Mouse (Mus musculus): ENCODE data around the gene Aloxe3. TPM values are rescaled to one million over a fixed set of nuclear protein-coding genes. Genes with fewer than 3 reads are reported as not detected.

Gene Aloxe3
- polyA plus RNA-seq, 1 experiment from 2014 or later: 0.16 TPM

DNA sequence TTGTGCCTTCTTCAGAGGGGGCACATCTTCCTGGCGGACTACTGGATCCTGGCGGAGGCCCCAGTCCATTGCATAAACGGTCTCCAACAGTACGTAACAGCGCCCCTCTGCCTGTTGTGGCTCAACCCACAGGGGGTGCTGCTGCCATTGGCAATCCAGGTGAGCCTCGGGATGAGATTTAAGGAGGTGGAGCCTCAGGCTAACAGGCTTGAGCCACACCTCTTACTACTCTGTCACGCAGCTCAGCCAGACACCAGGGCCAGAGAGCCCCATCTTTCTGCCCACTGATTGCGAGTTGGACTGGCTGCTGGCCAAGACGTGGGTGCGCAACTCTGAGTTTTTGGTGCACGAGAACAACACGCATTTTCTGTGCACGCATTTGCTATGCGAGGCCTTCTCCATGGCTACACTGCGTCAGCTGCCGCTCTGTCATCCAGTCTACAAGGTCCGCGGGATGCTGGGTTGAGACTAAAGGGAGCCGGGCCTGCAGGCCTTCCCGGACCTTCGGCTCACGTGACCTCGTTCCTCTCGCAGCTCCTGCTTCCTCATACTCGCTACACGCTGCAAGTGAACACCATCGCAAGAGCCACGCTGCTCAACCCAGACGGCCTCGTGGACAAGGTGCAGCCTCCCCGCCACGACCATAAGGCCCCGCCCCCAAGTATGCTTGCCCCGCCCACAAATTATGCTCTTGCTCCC lies 8.4 kb downstream of the Aloxe3 start:
- Histone ChIP-seq H3K4me1 (peaks cover 13% of the 10 kb centered on the region; the same call in 1 of the 2 replicates), H3K4me2 (peak overlapping the region; percentile 82), H3K9ac (peak overlapping the region; percentile 31), H3K9me3 (no peaks in the 10 kb centered on the region), H3K4me3 (peak overlapping the region; percentile 46), H3K36me3 (no peaks in the 10 kb centered on the region), H3K27ac (no peak overlapping the region), H3K27me3 (0 out of 2 replicates have a peak, but pooled peaks cover 4% of the 10 kb centered on the region)
- 1% methylated on average over 34 of the region's 34 CpGs for WGBS
- ATAC-seq (ENCODE audit: borderline replicate concordance, extremely low read depth, low FRiP score, low TSS enrichment): peak; percentile 81

DNA sequence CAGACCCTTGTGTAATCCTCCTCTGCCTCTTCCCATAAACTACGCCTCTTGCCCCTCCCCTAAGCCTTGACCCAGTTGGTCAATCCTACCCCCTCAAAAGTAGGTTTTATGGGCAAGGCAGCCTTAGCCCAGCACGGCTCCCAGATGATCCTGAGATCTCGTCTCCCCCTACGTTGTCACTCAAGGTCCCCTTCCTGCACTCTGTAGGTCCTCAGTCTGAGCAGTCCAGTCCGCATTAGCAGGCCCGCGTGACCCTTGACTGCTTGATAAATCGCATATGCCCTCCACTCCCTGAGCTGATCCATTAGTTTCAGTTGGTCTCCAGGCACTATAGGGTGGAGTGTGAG lies 8.9 kb downstream of the Aloxe3 start:
- H3K4me3 ChIP-seq: peak overlapping the region; percentile 46
- peak overlapping the region; percentile 82 for H3K4me2 ChIP-seq
- H3K27me3 ChIP-seq: 0 out of 2 replicates have a peak, but pooled peaks cover 4% of the 10 kb centered on the region
- no peaks in the 10 kb centered on the region for H3K36me3 ChIP-seq
- H3K9me3 ChIP-seq: no peaks in the 10 kb centered on the region
- no peak; the same call in none of the 2 replicates for ATAC-seq (ENCODE audit: borderline replicate concordance, extremely low read depth, low FRiP score, low TSS enrichment)
- no peak overlapping the region for H3K27ac ChIP-seq
- WGBS: 30% methylated on average over 8 of the region's 8 CpGs
- H3K4me1 ChIP-seq: peaks cover 13% of the 10 kb centered on the region; the same call in 1 of the 2 replicates
- peak overlapping the region; percentile 31; the same call in 1 of the 2 replicates for H3K9ac ChIP-seq

DNA sequence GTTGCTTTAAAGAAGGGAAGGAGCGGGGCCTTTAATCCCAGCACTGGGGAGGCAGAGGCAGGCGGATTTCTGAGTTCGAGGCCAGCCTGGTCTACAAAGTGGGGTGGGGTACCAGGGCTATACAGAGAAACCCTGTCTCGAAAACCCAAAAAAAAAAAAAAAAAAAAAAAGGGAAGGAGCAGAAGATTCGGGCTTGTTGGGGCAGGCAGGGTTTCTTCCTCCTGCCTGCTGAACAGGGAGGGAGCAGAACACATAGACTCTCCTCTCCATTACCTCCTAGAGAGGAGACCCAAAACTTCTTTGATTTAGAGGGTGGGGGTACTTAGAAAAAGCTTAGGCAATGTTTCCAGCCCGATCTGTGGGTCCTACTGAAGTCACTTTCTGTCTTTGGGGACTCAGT lies 9.7 kb downstream of the Aloxe3 start:
- H3K36me3 ChIP-seq: no peaks in the 10 kb centered on the region
- H3K27ac ChIP-seq: no peak overlapping the region
- peaks cover 13% of the 10 kb centered on the region; the same call in 1 of the 2 replicates for H3K4me1 ChIP-seq
- WGBS: 86% methylated on average over 6 of the region's 6 CpGs
- H3K9ac ChIP-seq: no peak overlapping the region
- no peaks in the 10 kb centered on the region for H3K9me3 ChIP-seq
- H3K27me3 ChIP-seq: 0 out of 2 replicates have a peak, but pooled peaks cover 4% of the 10 kb centered on the region
- ATAC-seq (ENCODE audit: borderline replicate concordance, extremely low read depth, low FRiP score, low TSS enrichment): no peak
- no peak overlapping the region for H3K4me2 ChIP-seq
- no peak overlapping the region for H3K4me3 ChIP-seq

DNA sequence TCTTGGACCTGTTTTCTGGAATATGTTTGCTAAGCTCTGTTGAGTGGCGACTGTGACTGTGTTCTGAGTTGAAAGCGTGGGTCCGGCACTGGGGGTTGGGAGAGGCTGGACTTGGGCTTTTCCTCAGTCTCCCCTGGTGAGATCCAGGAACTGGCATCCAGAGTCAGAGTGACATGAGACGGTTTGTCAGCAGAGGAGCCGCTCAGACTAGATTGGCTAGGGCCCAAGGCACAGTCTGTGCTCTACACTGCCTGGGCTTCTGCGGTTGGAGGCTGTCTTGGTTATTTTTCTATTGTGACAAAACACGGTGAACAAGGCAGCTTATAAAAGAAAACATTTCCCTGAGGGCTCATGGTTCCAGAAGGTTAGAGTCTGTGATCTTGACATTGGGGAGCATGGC lies 21.9 kb downstream of the Aloxe3 start:
- no peak overlapping the region for H3K4me2 ChIP-seq
- H3K4me1 ChIP-seq: no peaks in the 10 kb centered on the region
- H3K27me3 ChIP-seq: peaks cover 7% of the 10 kb centered on the region; the same call in 1 of the 2 replicates
- no peak overlapping the region for H3K27ac ChIP-seq
- no peak overlapping the region for H3K9ac ChIP-seq
- H3K9me3 ChIP-seq: no peaks in the 10 kb centered on the region
- no peak for ATAC-seq (ENCODE audit: borderline replicate concordance, extremely low read depth, low FRiP score, low TSS enrichment)
- no peaks in the 10 kb centered on the region for H3K36me3 ChIP-seq
- 58% methylated on average over 7 of the region's 7 CpGs for WGBS
- H3K4me3 ChIP-seq: no peak overlapping the region

DNA sequence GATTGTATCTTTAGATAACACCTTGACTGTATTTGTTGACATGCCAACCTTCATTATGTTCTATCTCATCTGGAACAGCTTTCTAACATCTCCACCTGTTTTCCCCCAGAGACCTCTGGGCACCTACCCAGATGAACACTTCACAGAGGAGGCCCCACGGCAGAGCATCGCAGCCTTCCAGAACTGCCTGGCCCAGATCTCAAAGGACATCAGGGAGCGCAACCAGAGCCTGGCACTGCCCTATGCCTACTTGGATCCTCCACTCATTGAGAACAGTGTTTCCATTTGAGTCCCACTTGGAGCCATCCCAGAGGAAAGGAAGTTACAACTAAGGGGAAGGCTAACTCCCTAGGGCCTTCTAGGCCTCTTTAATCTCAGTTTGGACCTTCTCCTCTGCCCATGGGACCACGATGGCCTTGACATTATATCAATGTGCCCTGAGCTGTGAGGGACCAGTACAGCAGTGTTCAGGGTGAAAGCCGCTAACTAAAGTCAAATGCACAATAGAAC lies 22.8 kb downstream of the Aloxe3 start:
- Histone ChIP-seq H3K36me3 (no peaks in the 10 kb centered on the region), H3K4me2 (no peak overlapping the region), H3K9ac (no peak overlapping the region), H3K27ac (no peak overlapping the region), H3K9me3 (no peaks in the 10 kb centered on the region), H3K4me1 (no peaks in the 10 kb centered on the region), H3K27me3 (peaks cover 9% of the 10 kb centered on the region; the same call in 1 of the 2 replicates), H3K4me3 (no peak overlapping the region)
- ATAC-seq (ENCODE audit: borderline replicate concordance, extremely low read depth, low FRiP score, low TSS enrichment): no peak
- WGBS: 88% methylated on average over 5 of the region's 5 CpGs

DNA sequence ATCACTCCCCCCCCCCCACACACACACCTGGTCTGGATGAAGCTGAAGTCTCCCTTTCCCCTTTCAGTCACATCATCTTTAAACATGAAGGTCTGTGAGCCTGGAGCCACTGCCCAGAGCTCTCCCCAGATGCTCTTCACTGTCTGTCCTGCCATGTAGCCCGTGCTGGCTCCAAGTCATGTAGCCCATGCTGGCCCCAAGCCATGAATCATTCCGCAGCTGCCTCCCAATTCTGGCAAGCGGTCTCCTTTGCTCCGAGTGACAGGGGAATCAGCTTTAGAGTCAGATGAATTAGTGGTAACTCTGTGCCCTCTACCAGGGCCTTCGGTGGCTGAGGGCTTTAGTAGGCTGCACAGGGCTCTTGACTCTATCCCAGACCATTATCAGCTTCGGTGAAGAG lies 24.0 kb downstream of the Aloxe3 start:
- ATAC-seq (ENCODE audit: borderline replicate concordance, extremely low read depth, low FRiP score, low TSS enrichment): no peak
- Histone ChIP-seq H3K4me2 (no peak overlapping the region), H3K9ac (peak overlapping the region; percentile 3; the same call in 1 of the 2 replicates), H3K4me1 (no peaks in the 10 kb centered on the region), H3K27ac (no peak overlapping the region), H3K36me3 (no peaks in the 10 kb centered on the region), H3K4me3 (no peak overlapping the region), H3K9me3 (no peaks in the 10 kb centered on the region), H3K27me3 (peaks cover 10% of the 10 kb centered on the region; the same call in 1 of the 2 replicates)
- 63% methylated on average over 6 of the region's 6 CpGs for WGBS

DNA sequence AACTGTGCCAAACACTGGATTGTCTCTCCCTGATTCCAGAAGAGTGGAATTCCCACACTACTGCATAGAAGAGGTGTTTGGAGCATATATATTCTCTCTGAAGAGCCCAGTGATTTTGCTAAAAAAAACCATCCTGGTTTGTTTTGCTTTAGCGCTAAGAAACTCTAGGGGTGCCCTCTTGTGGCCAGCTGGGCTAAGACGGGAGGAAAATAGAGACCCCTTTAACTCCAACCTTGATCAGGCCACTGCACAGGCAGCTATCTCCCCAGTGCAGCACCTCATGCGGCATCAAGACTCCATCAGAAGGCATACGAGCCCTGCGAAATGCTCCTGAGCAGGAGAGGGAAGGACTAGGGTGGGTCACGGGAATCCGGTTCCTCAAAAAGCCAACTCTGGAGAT lies 24.7 kb downstream of the Aloxe3 start:
- peak overlapping the region; percentile 47 for H3K4me2 ChIP-seq
- H3K9me3 ChIP-seq: no peaks in the 10 kb centered on the region
- H3K9ac ChIP-seq: no peak overlapping the region
- H3K36me3 ChIP-seq: no peaks in the 10 kb centered on the region
- H3K27me3 ChIP-seq: peaks cover 17% of the 10 kb centered on the region; the same call in 1 of the 2 replicates
- H3K27ac ChIP-seq: no peak overlapping the region
- H3K4me3 ChIP-seq: peak overlapping the region; percentile 16; the same call in 1 of the 2 replicates
- H3K4me1 ChIP-seq: no peaks in the 10 kb centered on the region
- no peak for ATAC-seq (ENCODE audit: borderline replicate concordance, extremely low read depth, low FRiP score, low TSS enrichment)
- WGBS: 7% methylated on average over 7 of the region's 7 CpGs

DNA sequence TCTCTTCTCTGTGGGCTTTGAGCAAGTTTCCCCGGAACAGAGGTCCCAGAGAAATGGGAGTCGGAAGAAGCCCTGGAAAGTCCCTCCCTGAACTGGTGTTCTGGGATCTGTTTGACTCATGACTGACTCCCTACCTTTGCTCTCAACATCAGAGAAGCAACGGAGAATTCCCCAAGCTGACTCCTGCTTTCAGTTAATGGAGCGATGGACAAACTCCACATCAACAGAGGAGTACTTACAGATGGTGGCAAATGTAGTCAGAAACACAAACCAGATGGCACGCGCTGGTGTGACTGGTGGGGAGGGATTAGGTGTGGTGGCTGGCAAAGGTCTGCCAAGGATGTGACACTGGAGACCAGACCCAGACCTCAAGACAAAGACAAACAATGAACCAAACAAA lies 25.3 kb downstream of the Aloxe3 start:
- WGBS: 53% methylated on average over 6 of the region's 6 CpGs

DNA sequence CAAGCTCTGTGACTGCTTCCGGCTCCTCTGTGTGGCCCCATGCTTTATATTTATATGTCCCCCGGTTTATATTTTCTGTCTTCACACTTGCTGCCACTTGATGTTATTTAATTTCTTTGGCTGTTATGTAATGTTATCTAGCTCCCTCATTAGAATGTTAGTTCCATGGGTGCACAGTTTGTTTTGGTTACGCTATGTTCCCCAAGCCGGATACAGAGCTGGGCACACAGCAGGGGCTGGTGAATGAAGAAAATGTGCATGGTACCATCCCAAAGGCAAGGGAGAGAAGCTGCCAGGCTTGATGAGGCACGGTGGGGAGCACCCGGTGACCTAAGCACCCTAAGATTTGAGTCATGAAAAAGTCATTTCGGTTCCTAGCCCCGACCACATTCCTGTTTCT lies 28.1 kb downstream of the Aloxe3 start:
- Histone ChIP-seq H3K27me3 (peaks cover 47% of the 10 kb centered on the region), H3K36me3 (no peaks in the 10 kb centered on the region), H3K4me1 (0 out of 2 replicates have a peak, but pooled peaks cover 5% of the 10 kb centered on the region), H3K4me2 (no peak overlapping the region), H3K4me3 (no peak overlapping the region), H3K9me3 (no peaks in the 10 kb centered on the region), H3K9ac (no peak overlapping the region), H3K27ac (no peak overlapping the region)
- 77% methylated on average over 8 of the region's 8 CpGs for WGBS
- no peak for ATAC-seq (ENCODE audit: borderline replicate concordance, extremely low read depth, low FRiP score, low TSS enrichment)

More for the DNA sequence above, 25.3 kb downstream of the Aloxe3 start:
- no peak for ATAC-seq (ENCODE audit: borderline replicate concordance, extremely low read depth, low FRiP score, low TSS enrichment)
- H3K9me3 ChIP-seq: no peaks in the 10 kb centered on the region
- no peak overlapping the region for H3K9ac ChIP-seq
- peak overlapping the region; percentile 16; the same call in 1 of the 2 replicates for H3K4me3 ChIP-seq
- no peaks in the 10 kb centered on the region for H3K36me3 ChIP-seq
- no peak overlapping the region for H3K27ac ChIP-seq
- no peaks in the 10 kb centered on the region for H3K4me1 ChIP-seq
- peaks cover 20% of the 10 kb centered on the region; the same call in 1 of the 2 replicates for H3K27me3 ChIP-seq
- H3K4me2 ChIP-seq: peak overlapping the region; percentile 47

DNA sequence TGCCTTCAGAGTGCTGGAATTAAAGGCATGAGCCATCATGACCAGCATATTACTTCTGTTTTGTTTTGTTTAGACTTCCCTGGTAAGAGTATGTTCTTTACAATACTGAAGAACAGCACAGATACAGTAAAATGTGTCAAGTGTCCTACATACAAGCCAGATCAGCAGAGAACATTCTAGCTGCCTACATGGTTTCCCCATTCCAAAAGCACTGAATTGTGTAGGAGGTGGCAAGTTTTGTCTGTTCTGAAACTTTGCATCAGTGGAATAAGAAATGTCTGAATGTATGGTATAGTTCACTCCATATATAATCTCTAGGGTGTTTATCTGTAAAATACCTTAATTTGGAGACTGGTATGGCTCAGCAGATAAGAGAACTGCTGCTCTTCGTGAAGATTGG lies 29.7 kb downstream of the Aloxe3 start:
- Histone ChIP-seq H3K9ac (no peak overlapping the region), H3K4me1 (0 out of 2 replicates have a peak, but pooled peaks cover 5% of the 10 kb centered on the region), H3K4me3 (no peak overlapping the region), H3K27me3 (peaks cover 49% of the 10 kb centered on the region), H3K9me3 (no peaks in the 10 kb centered on the region), H3K4me2 (no peak overlapping the region), H3K27ac (no peak overlapping the region), H3K36me3 (no peaks in the 10 kb centered on the region)
- ATAC-seq (ENCODE audit: borderline replicate concordance, extremely low read depth, low FRiP score, low TSS enrichment): no peak
- WGBS: 33% methylated on average over 1 of the region's 1 CpGs

DNA sequence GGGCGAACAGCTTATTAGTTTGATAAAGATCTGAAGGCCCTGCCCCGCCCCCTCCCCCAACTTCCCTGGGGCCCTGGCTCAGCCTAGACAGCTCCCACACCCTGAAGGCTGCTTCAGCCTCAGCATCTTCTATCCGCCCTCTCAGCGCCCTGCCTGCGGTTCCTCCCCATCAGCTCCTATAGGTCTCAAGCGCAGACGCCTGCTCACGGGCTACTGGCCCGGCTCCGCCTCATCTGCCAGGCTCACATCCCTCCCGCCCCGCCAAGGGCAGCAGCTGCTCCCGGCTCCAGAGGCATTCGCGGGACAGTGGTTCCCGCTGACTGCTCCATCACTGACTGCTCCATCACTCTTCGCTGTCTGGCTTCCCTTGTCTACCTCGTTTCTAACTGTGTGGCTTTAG lies 31.1 kb downstream of the Aloxe3 start, which contains the start of gene Alox12b:
TSS of gene Alox12b (plus strand) at position 190 of the 400 bp plus-strand sequence.
- Histone ChIP-seq H3K27ac (no peak within 1 kb of the TSS), H3K4me3 (no peak within 1 kb of the TSS), H3K4me1 (0 out of 2 replicates have a peak, but pooled peaks cover 5% of the 10 kb centered on the region), H3K9ac (no peak within 1 kb of the TSS), H3K36me3 (no peaks in the 10 kb centered on the region), H3K9me3 (no peaks in the 10 kb centered on the region), H3K27me3 (peaks cover 49% of the 10 kb centered on the region), H3K4me2 (peak within 1 kb of the TSS; percentile 16; the same call in 1 of the 2 replicates)
- no peak for ATAC-seq (ENCODE audit: borderline replicate concordance, extremely low read depth, low FRiP score, low TSS enrichment)
- WGBS: 3% methylated on average over 18 of the region's 18 CpGs

DNA sequence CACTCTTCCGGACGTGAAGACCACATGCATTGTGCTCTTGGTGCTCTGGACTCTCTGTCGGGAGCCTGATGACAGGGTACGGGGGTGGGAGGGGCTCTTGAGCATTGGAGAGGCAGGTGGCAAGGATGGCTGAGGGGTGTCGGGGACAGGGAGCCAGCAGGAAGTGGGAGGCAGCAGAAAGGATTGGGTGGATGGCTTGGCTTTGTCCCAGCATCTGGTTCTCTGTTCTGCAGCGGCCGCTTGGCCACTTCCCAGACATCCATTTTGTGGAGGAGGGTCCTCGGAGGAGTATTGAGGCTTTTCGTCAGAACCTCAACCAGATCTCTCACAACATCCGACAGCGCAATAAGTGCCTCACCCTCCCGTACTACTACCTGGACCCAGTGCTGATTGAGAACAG lies 43.6 kb downstream of the Aloxe3 start:
- Histone ChIP-seq H3K4me2 (no peak overlapping the region), H3K4me1 (no peaks in the 10 kb centered on the region), H3K36me3 (no peaks in the 10 kb centered on the region), H3K27ac (no peak overlapping the region), H3K9me3 (no peaks in the 10 kb centered on the region), H3K9ac (no peak overlapping the region), H3K4me3 (no peak overlapping the region), H3K27me3 (0 out of 2 replicates have a peak, but pooled peaks cover 2% of the 10 kb centered on the region)
- ATAC-seq (ENCODE audit: borderline replicate concordance, extremely low read depth, low FRiP score, low TSS enrichment): no peak
- WGBS: 74% methylated on average over 12 of the region's 12 CpGs

All from lung, embryonic 15.5 days (tissue).